Mouse (Mus musculus): ENCODE data around the gene Primpol. TPM values are rescaled to one million over a fixed set of nuclear protein-coding genes. Genes with fewer than 3 reads are reported as not detected.

Primpol gene
- polyA plus RNA-seq, 1 experiment from 2014 or later: 15.8 TPM

GRCm38 (mm10) chr8:46547245-46547644 is 69.8 kb downstream of the Primpol start:
- Histone ChIP-seq H3K36me3 (ENCODE audit: control insufficient read depth, insufficient read depth, low read length) (no peaks in the 10 kb centered on the region), H3K4me2 (replicated peaks; ENCODE audit: low read depth, low read length) (no peak overlapping the region), H3K27ac (ENCODE audit: low read length) (no peak overlapping the region), H3K4me3 (ENCODE audit: low read depth, low read length) (no peak overlapping the region), H3K27me3 (ENCODE audit: control insufficient read depth, insufficient read depth, low read length) (no peaks in the 10 kb centered on the region), H3K9ac (replicated peaks; ENCODE audit: low read depth, low read length) (no peak overlapping the region), H3K9me3 (ENCODE audit: control insufficient read depth, low read depth, low read length) (no peaks in the 10 kb centered on the region), H3K4me1 (ENCODE audit: control insufficient read depth, insufficient read depth, low read length) (no peaks in the 10 kb centered on the region)
- no peak for ATAC-seq (ENCODE audit: insufficient number of reproducible peaks, insufficient read depth, low FRiP score, low read depth)
- 39% methylated on average over 4 of the region's 4 CpGs for WGBS

- no peak overlapping the region for H3K4me3 ChIP-seq (ENCODE audit: low read depth, low read length)
- no peak overlapping the region for H3K9ac ChIP-seq (replicated peaks; ENCODE audit: low read depth, low read length)
- no peaks in the 10 kb centered on the region for H3K27me3 ChIP-seq (ENCODE audit: control insufficient read depth, insufficient read depth, low read length)
- H3K4me2 ChIP-seq (replicated peaks; ENCODE audit: low read depth, low read length): no peak overlapping the region
- no peaks in the 10 kb centered on the region for H3K36me3 ChIP-seq (ENCODE audit: control insufficient read depth, insufficient read depth, low read length)
- ATAC-seq (ENCODE audit: insufficient number of reproducible peaks, insufficient read depth, low FRiP score, low read depth): no peak
- no peak overlapping the region for H3K27ac ChIP-seq (ENCODE audit: low read length)
- H3K4me1 ChIP-seq (ENCODE audit: control insufficient read depth, insufficient read depth, low read length): no peaks in the 10 kb centered on the region
- no peaks in the 10 kb centered on the region for H3K9me3 ChIP-seq (ENCODE audit: control insufficient read depth, low read depth, low read length)
- 76% methylated on average over 11 of the region's 11 CpGs for WGBS
These were observed 70.4 kb downstream of the Primpol start for GRCm38 (mm10) chr8:46546431-46547176.

- H3K27me3 ChIP-seq (ENCODE audit: control insufficient read depth, insufficient read depth, low read length): no peaks in the 10 kb centered on the region
- H3K27ac ChIP-seq (ENCODE audit: low read length): no peak overlapping the region
- no peak for ATAC-seq (ENCODE audit: insufficient number of reproducible peaks, insufficient read depth, low FRiP score, low read depth)
- no peaks in the 10 kb centered on the region for H3K36me3 ChIP-seq (ENCODE audit: control insufficient read depth, insufficient read depth, low read length)
- no peaks in the 10 kb centered on the region for H3K4me1 ChIP-seq (ENCODE audit: control insufficient read depth, insufficient read depth, low read length)
- H3K4me3 ChIP-seq (ENCODE audit: low read depth, low read length): no peak overlapping the region
- no peaks in the 10 kb centered on the region for H3K9me3 ChIP-seq (ENCODE audit: control insufficient read depth, low read depth, low read length)
- WGBS: 84% methylated on average over 5 of the region's 5 CpGs
- no peak overlapping the region for H3K4me2 ChIP-seq (replicated peaks; ENCODE audit: low read depth, low read length)
- no peak overlapping the region for H3K9ac ChIP-seq (replicated peaks; ENCODE audit: low read depth, low read length)
These were observed 71.2 kb downstream of the Primpol start for GRCm38 (mm10) chr8:46545854-46546253.

GRCm38 (mm10) chr8:46543662-46544061 is 73.3 kb downstream of the Primpol start:
- peak; percentile 33; the same call in 1 of the 2 replicates for ATAC-seq (ENCODE audit: insufficient number of reproducible peaks, insufficient read depth, low FRiP score, low read depth)
- H3K27ac ChIP-seq (ENCODE audit: low read length): no peak overlapping the region
- WGBS: 66% methylated on average over 6 of the region's 6 CpGs

GRCm38 (mm10) chr8:46543191-46543590 is 73.8 kb downstream of the Primpol start:
- 74% methylated on average over 7 of the region's 7 CpGs for WGBS
- H3K4me1 ChIP-seq (ENCODE audit: control insufficient read depth, insufficient read depth, low read length): no peaks in the 10 kb centered on the region
- H3K4me3 ChIP-seq (ENCODE audit: low read depth, low read length): no peak overlapping the region
- no peaks in the 10 kb centered on the region for H3K9me3 ChIP-seq (ENCODE audit: control insufficient read depth, low read depth, low read length)
- no peak for ATAC-seq (ENCODE audit: insufficient number of reproducible peaks, insufficient read depth, low FRiP score, low read depth)
- no peak overlapping the region for H3K9ac ChIP-seq (replicated peaks; ENCODE audit: low read depth, low read length)
- H3K27me3 ChIP-seq (ENCODE audit: control insufficient read depth, insufficient read depth, low read length): no peaks in the 10 kb centered on the region
- H3K27ac ChIP-seq (ENCODE audit: low read length): no peak overlapping the region
- no peak overlapping the region for H3K4me2 ChIP-seq (replicated peaks; ENCODE audit: low read depth, low read length)
- H3K36me3 ChIP-seq (ENCODE audit: control insufficient read depth, insufficient read depth, low read length): no peaks in the 10 kb centered on the region

More at GRCm38 (mm10) chr8:46543662-46544061, 73.3 kb downstream of the Primpol start:
- H3K9me3 ChIP-seq (ENCODE audit: control insufficient read depth, low read depth, low read length): no peaks in the 10 kb centered on the region
- no peak overlapping the region for H3K9ac ChIP-seq (replicated peaks; ENCODE audit: low read depth, low read length)
- no peaks in the 10 kb centered on the region for H3K36me3 ChIP-seq (ENCODE audit: control insufficient read depth, insufficient read depth, low read length)
- H3K4me3 ChIP-seq (ENCODE audit: low read depth, low read length): no peak overlapping the region
- no peak overlapping the region for H3K4me2 ChIP-seq (replicated peaks; ENCODE audit: low read depth, low read length)
- no peaks in the 10 kb centered on the region for H3K4me1 ChIP-seq (ENCODE audit: control insufficient read depth, insufficient read depth, low read length)
- H3K27me3 ChIP-seq (ENCODE audit: control insufficient read depth, insufficient read depth, low read length): no peaks in the 10 kb centered on the region

- 49% methylated on average over 5 of the region's 5 CpGs for WGBS
- Histone ChIP-seq H3K9ac (replicated peaks; ENCODE audit: low read depth, low read length) (no peak overlapping the region), H3K9me3 (ENCODE audit: control insufficient read depth, low read depth, low read length) (no peaks in the 10 kb centered on the region), H3K27ac (ENCODE audit: low read length) (no peak overlapping the region), H3K36me3 (ENCODE audit: control insufficient read depth, insufficient read depth, low read length) (no peaks in the 10 kb centered on the region), H3K4me1 (ENCODE audit: control insufficient read depth, insufficient read depth, low read length) (no peaks in the 10 kb centered on the region), H3K27me3 (ENCODE audit: control insufficient read depth, insufficient read depth, low read length) (no peaks in the 10 kb centered on the region), H3K4me2 (replicated peaks; ENCODE audit: low read depth, low read length) (no peak overlapping the region), H3K4me3 (ENCODE audit: low read depth, low read length) (no peak overlapping the region)
- 0 out of 2 replicates have a peak, but pooled peaks have one; percentile 58 for ATAC-seq (ENCODE audit: insufficient number of reproducible peaks, insufficient read depth, low FRiP score, low read depth)
These were observed 77.3 kb downstream of the Primpol start for GRCm38 (mm10) chr8:46539701-46540100.

GRCm38 (mm10) chr8:46533926-46534325 is 83.1 kb downstream of the Primpol start:
- Histone ChIP-seq H3K4me1 (ENCODE audit: control insufficient read depth, insufficient read depth, low read length) (no peaks in the 10 kb centered on the region), H3K36me3 (ENCODE audit: control insufficient read depth, insufficient read depth, low read length) (0 out of 2 replicates have a peak, but pooled peaks cover 6% of the 10 kb centered on the region), H3K27me3 (ENCODE audit: control insufficient read depth, insufficient read depth, low read length) (no peaks in the 10 kb centered on the region), H3K4me2 (replicated peaks; ENCODE audit: low read depth, low read length) (no peak overlapping the region), H3K9ac (replicated peaks; ENCODE audit: low read depth, low read length) (no peak overlapping the region), H3K9me3 (ENCODE audit: control insufficient read depth, low read depth, low read length) (no peaks in the 10 kb centered on the region), H3K4me3 (ENCODE audit: low read depth, low read length) (no peak overlapping the region), H3K27ac (ENCODE audit: low read length) (no peak overlapping the region)
- WGBS: 86% methylated on average over 7 of the region's 7 CpGs
- no peak for ATAC-seq (ENCODE audit: insufficient number of reproducible peaks, insufficient read depth, low FRiP score, low read depth)

GRCm38 (mm10) chr8:46530541-46530940 is 86.5 kb downstream of the Primpol start:
- Histone ChIP-seq H3K4me2 (replicated peaks; ENCODE audit: low read depth, low read length) (no peak overlapping the region), H3K4me1 (ENCODE audit: control insufficient read depth, insufficient read depth, low read length) (no peaks in the 10 kb centered on the region), H3K27ac (ENCODE audit: low read length) (no peak overlapping the region), H3K4me3 (ENCODE audit: low read depth, low read length) (no peak overlapping the region), H3K9me3 (ENCODE audit: control insufficient read depth, low read depth, low read length) (no peaks in the 10 kb centered on the region), H3K36me3 (ENCODE audit: control insufficient read depth, insufficient read depth, low read length) (0 out of 2 replicates have a peak, but pooled peaks cover 6% of the 10 kb centered on the region), H3K9ac (replicated peaks; ENCODE audit: low read depth, low read length) (no peak overlapping the region), H3K27me3 (ENCODE audit: control insufficient read depth, insufficient read depth, low read length) (no peaks in the 10 kb centered on the region)
- no peak for ATAC-seq (ENCODE audit: insufficient number of reproducible peaks, insufficient read depth, low FRiP score, low read depth)
- 49% methylated on average over 4 of the region's 4 CpGs for WGBS
